Mouse (Mus musculus) embryonic facial prominence, embryonic 10.5 days (tissue): ENCODE measurements around the gene Sox13. TPM values are rescaled to one million over a fixed set of nuclear protein-coding genes. Genes with fewer than 3 reads are reported as not detected.

Experiments
- polyA plus RNA-seq: library from polyadenylated mRNA; unstranded; fragments of >200 nt; fragmentation: Nextera tagmentation; extraction: Ambion mirVana; gene quantifications from 2 replicates; pipeline ENCODE4 v1.2.1, GENCODE M21; 2016

The Sox13 gene
- polyA plus RNA-seq, 1 experiment from 2014 or later = 12.1 TPM

Other genes starting within 250 kb of the Sox13 start
- not detected in 2 replicates for gene Golt1a, start 114.6 kb downstream of the Sox13 start, polyA plus RNA-seq
- not detected in 2 replicates for gene Kiss1, start 102.5 kb downstream of the Sox13 start, polyA plus RNA-seq
- 0.13 TPM in 1 of 2 replicates, not detected in the other for gene Ren1, start 73.9 kb downstream of the Sox13 start, polyA plus RNA-seq
- gene Etnk2, start 60.8 kb downstream of the Sox13 start, polyA plus RNA-seq = 2.6 and 3.3 TPM in 2 replicates
- gene Snrpe, start 185.9 kb upstream of the Sox13 start, polyA plus RNA-seq = 907 and 930 TPM in 2 replicates
- gene Zbed6, start 236.5 kb upstream of the Sox13 start, polyA plus RNA-seq = not detected in 2 replicates
- gene Gm38394, start 236.9 kb upstream of the Sox13 start, polyA plus RNA-seq = 5.0 and 6.3 TPM in 2 replicates